Mouse (Mus musculus) ES-E14 (cell line): ENCODE measurements around the gene Mocs1. TPM values are rescaled to one million over a fixed set of nuclear protein-coding genes. Genes with fewer than 3 reads are reported as not detected.

Experiments used
- DNase-seq: peaks from one replicate; pipeline ENCODE4 v3.0.0-alpha.2; 2013; ENCODE audit warnings: low read depth, low spot score
- H3K27ac ChIP-seq: 2 replicates; pipeline ENCODE4 v1.5.1; 2012; ENCODE audit warnings: low read depth, mild to moderate bottlenecking, low read length, moderate library complexity, mixed read lengths; ENCODE audit not compliant: poor library complexity, insufficient read depth, severe bottlenecking
- H3K36me3 ChIP-seq: 2 replicates; pipeline ENCODE4 v1.6.1; 2012; ENCODE audit warnings: mild to moderate bottlenecking, low read length, moderate library complexity, mixed read lengths; ENCODE audit not compliant: control insufficient read depth, poor library complexity, insufficient read depth, severe bottlenecking
- H3K4me1 ChIP-seq, 2 experiments: fragments of 150-350 bp in 1 of 2; sonication (generic) in 1 of 2; 2 replicates each; pipeline ENCODE4 v1.6.1; 2012; ENCODE audit warnings: low read length in 2 of 2, mild to moderate bottlenecking in 1 of 2, mixed read lengths in 1 of 2; ENCODE audit not compliant: control insufficient read depth in 2 of 2, insufficient read depth in 2 of 2, poor library complexity in 1 of 2
- H3K4me3 ChIP-seq, 2 experiments: fragments of 150-350 bp in 1 of 2; sonication (generic) in 1 of 2; 2 replicates each; pipeline ENCODE4 v1.5.1; 2012; ENCODE audit warnings: low read length in 2 of 2, low read depth in 1 of 2, mild to moderate bottlenecking in 1 of 2, mixed read lengths in 1 of 2; ENCODE audit not compliant: insufficient read depth in 1 of 2, poor library complexity in 1 of 2, severe bottlenecking in 1 of 2
- H3K9ac ChIP-seq: 2 replicates; pipeline ENCODE4 v1.6.1; 2012; ENCODE audit warnings: low read depth, mild to moderate bottlenecking, low read length, mixed read lengths; ENCODE audit not compliant: poor library complexity, insufficient read depth, severe bottlenecking
- H3K9me3 ChIP-seq: fragments of 150-350 bp; sonication (generic); 2 replicates; pipeline ENCODE4 v1.6.1; 2012; ENCODE audit warnings: low read depth, mild to moderate bottlenecking, low read length; ENCODE audit not compliant: control insufficient read depth, insufficient read depth
- CHD2 ChIP-seq: IDR thresholded peaks from 2 replicates; pipeline ENCODE4 v1.6.1; 2014; ENCODE audit warnings: mild to moderate bottlenecking, low read depth, low read length, inconsistent platforms
- HCFC1 ChIP-seq: IDR thresholded peaks from 2 replicates; pipeline ENCODE4 v1.6.1; 2012; ENCODE audit warnings: low read length, inconsistent platforms, borderline replicate concordance; ENCODE audit not compliant: insufficient read depth
- MAFK ChIP-seq: IDR thresholded peaks from 2 replicates; pipeline ENCODE4 v1.6.1; 2014; ENCODE audit warnings: mild to moderate bottlenecking, low read depth, low read length, inconsistent platforms; ENCODE audit not compliant: insufficient read depth
- ZC3H11A ChIP-seq: IDR thresholded peaks from 2 replicates; pipeline ENCODE4 v1.6.1; 2012; ENCODE audit warnings: low read depth, mild to moderate bottlenecking, inconsistent platforms, low read length, borderline replicate concordance
- ZNF384 ChIP-seq: IDR thresholded peaks from 2 replicates; pipeline ENCODE4 v1.6.1; 2012; ENCODE audit warnings: low read depth, low read length, inconsistent platforms
- in situ Hi-C, 2 experiments: fragments of 600-800 bp; cut with MboI; formaldehyde crosslinking; loops; one replicate each; pipeline ENCODE4 v1.15.1; 2025; ENCODE audit warnings: low sequenced_read_pairs in 2 of 2, inconsistent platforms in 1 of 2; ENCODE audit not compliant: unreplicated experiment in 2 of 2
- total RNA-seq: library from RNA; depleted of rRNA; stranded (reverse); fragments of 300-350 nt; gene quantifications from 2 replicates; pipeline ENCODE4 v1.2.3, GENCODE M21; 2012

Gene Mocs1
- total RNA-seq, 1 experiment = 6.9 TPM

- Histone ChIP-seq H3K9ac (no peak overlapping the region), H3K4me3 (no peak overlapping the region)
- TF ChIP-seq MAFK (no peak), ZNF384 (no peak), ZC3H11A (no peak), HCFC1 (no peak), CHD2 (no peak)
These were observed 20.5 kb downstream of the Mocs1 start for GRCm38 (mm10) chr17:49448570-49449229.

GRCm38 (mm10) chr17:49449230-49449608 is 21.1 kb downstream of the Mocs1 start:
- Histone ChIP-seq H3K4me3 (no peak overlapping the region), H3K9ac (no peak overlapping the region), H3K9me3 (no peaks in the 10 kb centered on the region), H3K36me3 (peaks cover 4% of the 10 kb centered on the region; the same call in 1 of the 2 replicates), H3K27ac (no peak overlapping the region), H3K4me1 (no peaks in the 10 kb centered on the region; a peak in 1 of 4 replicates)
- no peak for TF ChIP-seq MAFK
- TF ChIP-seq CHD2 = no peak
- no peak for TF ChIP-seq HCFC1
- TF ChIP-seq ZNF384 = no peak
- no peak for TF ChIP-seq ZC3H11A
- in situ Hi-C loops = no loop called here
- DNase-seq = no peak

More at GRCm38 (mm10) chr17:49448570-49449229, 20.5 kb downstream of the Mocs1 start:
- Histone ChIP-seq H3K27ac (no peak overlapping the region), H3K4me1 (no peaks in the 10 kb centered on the region; a peak in 1 of 4 replicates), H3K36me3 (0 out of 2 replicates have a peak, but pooled peaks cover 4% of the 10 kb centered on the region), H3K9me3 (no peaks in the 10 kb centered on the region)
- DNase-seq = no peak
- in situ Hi-C loops = no loop called here

- TF ChIP-seq HCFC1 = no peak
- TF ChIP-seq MAFK = no peak
- TF ChIP-seq ZC3H11A = no peak
- no peak for TF ChIP-seq ZNF384
- TF ChIP-seq CHD2 = no peak
- Histone ChIP-seq H3K36me3 (peaks cover 8% of the 10 kb centered on the region; the same call in 1 of the 2 replicates), H3K4me3 (no peak overlapping the region), H3K9me3 (no peaks in the 10 kb centered on the region), H3K4me1 (no peaks in the 10 kb centered on the region; a peak in 1 of 4 replicates), H3K9ac (no peak overlapping the region), H3K27ac (no peak overlapping the region)
- in situ Hi-C loops = no loop called here
- DNase-seq = no peak
These were observed 22.8 kb downstream of the Mocs1 start for GRCm38 (mm10) chr17:49450922-49451321.

DNA sequence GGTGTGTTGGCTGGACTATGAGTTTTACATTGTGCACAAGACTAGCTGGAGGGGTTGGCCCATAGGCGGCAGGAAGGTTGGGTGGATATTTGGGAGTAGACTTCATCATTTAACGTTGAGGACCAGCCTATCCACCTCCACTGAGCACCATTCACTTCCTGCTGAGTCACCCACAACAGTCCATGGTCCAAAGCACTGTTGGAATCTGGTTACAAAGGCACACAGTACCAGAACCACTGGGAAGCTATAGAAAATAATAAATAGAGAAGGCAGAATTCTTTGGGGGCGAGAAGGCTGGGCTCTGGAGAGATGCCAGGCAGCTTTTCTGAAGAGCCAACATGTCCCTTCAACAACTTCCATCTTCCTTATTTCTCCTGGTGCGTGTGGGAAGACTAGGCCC is 28.2 kb downstream of the Mocs1 start:
- Histone ChIP-seq H3K27ac (no peak overlapping the region), H3K36me3 (peaks cover 3% of the 10 kb centered on the region; the same call in 1 of the 2 replicates), H3K4me3 (no peak overlapping the region)

More for the DNA sequence above, 28.2 kb downstream of the Mocs1 start:
- Histone ChIP-seq H3K9me3 (no peaks in the 10 kb centered on the region), H3K9ac (no peak overlapping the region), H3K4me1 (no peaks in the 10 kb centered on the region; a peak in 1 of 4 replicates)
- no peak for DNase-seq
- in situ Hi-C loops = no loop called here
- TF ChIP-seq CHD2 (no peak), ZC3H11A (no peak), MAFK (no peak), HCFC1 (no peak), ZNF384 (no peak)
